Mouse (Mus musculus) WW6 (cell line): ENCODE results near the gene Gfer.

Experiments used
- DNase-seq: peaks from one replicate; pipeline ENCODE4 v3.0.0-alpha.2; 2013; ENCODE audit warnings: low read depth, low spot score

Gfer gene

DNA sequence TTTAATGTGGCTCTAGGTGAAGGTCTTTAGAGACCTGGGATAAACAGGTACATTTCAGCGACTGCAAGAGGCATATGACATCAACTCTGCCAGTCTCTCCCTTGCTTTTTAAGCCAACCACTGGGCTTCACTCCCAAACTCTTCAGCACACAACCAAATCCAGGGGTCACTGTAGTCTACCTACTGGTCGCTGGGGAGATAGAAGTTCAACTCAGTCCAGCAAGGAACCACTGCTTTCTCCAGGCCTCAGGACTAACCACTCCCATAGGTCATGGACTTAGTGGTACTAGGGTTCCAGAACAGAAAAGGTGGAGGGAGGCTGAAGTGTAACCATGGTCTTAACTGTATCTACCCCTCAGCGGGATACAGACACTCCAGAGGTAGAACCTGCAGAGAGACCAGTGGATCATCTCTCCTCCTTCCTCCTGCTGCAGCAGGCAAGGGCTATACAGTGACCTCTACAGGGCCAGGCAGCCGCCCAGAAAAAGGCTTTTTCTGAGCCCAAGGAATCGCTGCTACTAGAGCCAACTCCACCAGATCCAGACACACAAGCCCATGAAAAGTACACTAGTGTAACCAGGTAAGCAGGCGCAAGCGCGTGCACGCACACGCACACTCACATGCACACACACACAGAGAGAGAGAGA is 47.1 kb downstream of the Gfer start:
- DNase-seq = no peak

DNA sequence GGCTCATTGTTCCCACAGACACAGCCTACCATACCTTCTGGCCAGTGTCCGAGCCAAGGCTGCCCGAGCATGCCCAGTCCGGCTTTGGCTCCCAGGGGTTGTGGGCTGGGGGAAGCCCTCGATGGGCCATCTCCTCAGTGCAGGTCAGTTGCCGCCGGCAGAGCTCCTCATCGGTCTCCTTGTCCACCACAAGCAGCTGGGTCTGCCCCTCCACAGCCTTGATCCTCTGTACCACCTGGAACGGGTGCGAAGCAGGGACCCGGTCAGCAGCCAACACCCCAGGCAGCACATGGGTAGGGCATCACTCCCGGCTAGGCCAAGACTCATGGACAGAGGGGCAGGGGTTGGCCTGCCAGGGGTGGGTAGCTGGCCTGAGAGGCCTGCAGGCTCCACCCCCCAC is 48.5 kb downstream of the Gfer start:
- no peak for DNase-seq

DNA sequence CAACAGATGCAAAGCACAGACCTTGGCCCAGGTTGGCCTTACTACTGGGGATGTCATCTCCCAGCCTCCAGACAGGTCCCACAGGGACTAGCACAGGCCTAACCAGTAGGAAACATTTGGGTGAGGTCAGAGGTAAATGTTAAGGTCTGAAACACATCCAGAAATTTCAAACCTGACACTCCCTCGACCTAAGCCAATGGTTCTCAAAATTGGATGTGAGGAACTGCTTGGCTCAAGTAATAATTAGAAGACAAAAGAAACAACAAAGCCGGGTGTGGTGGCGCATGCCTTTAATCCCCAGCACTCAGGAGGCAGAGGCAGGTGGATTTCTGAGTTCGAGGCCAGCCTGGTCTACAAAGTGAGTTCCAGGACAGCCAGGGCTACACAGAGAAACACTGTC is 49.6 kb downstream of the Gfer start:
- DNase-seq = no peak

DNA sequence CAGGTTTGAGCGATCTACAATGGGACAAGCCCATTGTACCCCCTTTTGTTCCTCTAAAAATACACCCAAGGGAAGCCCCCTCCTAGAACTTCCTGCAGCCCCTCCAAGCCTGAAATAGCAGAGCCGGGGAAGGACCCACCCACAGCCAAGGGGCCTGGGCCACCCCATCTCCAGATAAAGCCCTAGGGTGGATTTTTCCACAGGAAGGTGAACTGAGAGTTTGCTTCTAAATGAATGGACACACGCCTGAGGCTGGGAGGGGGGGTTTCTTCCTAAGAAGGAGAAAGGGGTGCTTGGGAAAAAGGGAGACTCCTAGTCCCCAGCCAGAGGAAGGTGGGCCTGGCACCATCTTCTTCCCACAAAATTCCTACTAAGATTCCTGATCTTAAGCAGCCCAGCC is 50.0 kb downstream of the Gfer start:
- DNase-seq = no peak

DNA sequence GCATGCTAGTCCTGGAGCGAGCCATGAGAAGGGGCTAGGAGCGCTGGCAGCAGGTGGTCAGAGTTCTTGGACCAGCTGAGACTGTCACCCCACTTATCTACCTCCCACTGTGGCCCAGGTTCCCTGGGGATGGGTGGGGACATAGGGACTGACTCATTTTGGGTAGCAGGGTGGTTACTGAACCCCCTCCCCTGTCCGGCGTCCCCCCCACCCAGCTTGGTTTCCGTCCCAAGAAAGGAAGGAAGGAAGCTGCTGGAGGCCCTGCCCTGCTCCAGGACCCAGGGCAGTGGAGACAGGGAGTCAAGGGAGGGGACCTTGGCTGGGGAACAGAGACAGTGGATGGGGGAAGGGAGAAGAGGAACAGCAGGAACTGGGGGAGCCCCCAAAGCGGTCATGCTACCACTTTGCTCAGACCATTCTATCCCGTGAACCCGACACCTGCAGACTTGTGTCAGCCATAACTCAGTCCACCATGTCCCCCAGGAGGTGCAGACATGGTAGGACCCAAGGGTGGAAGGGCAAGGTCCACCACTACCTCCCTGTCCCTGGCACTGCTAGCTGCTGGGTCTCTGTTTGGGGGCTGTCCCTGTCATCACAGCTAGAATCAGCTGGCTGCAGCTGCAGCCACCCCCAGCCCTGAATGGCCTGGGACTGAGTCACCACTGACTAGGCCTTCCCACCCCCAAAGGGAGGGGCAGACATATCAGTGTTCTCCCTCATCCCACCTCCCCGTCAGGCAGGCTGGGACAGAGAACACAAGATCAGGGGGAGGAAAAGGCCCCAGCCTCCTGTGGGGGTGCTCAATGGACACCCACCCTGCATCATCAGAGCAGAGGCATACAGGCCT is 50.9 kb downstream of the Gfer start:
- no peak for DNase-seq

DNA sequence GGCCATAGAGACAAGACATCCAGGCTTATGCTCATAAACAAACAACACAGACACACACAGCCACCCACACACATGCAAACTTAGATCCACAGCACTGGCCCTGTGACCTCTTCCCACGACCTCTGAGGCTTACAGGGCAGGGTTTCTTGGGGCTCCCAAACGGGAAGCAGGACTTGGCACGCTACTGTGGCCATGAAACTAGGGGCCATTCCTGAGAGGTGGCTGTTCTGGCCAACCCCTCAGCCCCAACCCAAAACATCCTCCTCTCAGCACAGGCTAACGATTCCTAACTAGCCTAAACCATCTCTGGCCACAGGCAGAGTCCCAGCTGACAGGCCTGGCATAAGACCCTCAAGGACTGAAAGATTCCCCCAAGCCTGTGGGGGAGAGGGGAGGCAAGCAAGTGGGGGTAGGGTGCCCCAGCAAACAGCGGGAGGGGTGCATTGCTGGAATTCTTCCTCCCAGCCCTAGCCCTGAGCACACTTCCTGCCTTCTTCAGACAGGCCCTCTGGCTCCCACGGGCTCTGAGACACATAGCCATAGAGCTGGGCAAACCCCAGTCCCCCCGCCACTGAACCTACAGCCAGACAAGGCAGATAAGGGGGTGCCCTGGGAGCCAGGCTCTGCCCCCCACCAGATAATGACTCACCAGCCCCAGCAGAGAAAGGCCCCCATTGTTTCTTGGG is 51.8 kb downstream of the Gfer start:
- no peak for DNase-seq
